Mouse (Mus musculus) spleen, adult 18-20 months (tissue): ENCODE results near the gene 2310007B03Rik.
A peak's percentile ranks its signal among the peaks of the same experiment; 100 is the strongest.
"Not testable (repeated sequence)": the region's sequence is repeated elsewhere in the genome, so short reads cannot be mapped to it uniquely, and the experiment has no call there.

Experiments
- DNase-seq, 2 experiments: peaks; one replicate each; pipeline ENCODE4 v3.0.0; 2022; ENCODE audit warnings: mixed read lengths in 2 of 2

Gene 2310007B03Rik

DNA sequence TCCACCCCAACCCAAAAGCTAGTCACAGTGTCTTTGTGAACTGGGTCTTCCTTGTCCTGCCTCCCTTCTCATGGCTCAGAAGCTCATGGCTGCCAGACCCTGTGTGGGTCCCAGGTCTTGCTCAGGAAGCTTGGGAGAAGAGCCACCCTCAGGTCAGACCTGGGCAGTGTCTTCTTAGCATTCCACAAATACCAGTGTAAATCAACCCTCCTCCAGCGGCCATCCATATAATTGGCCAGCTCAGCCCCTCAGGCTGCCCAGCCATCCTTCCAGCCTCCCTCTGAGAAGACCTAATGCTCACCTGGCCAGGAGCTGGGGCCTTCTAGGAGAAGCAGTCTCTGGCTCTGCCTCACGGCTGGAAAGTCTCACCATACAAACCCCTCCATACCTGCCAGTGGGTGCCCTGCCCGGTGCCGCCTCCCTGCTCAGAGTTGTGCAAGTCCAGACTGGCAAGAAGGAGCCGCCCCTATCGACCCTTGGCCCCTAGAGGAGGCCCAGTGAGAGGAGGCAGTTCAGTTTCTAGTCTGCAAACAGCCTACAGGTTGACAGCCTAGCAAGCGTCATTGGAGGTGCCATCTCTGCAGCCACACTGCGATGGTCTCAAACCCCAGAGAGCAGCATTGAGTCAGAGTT is at the start of gene 2310007B03Rik:
Gene 2310007B03Rik, minus strand, starts transcription at position 448 of the 633 bp plus-strand sequence.
- no peak for DNase-seq

DNA sequence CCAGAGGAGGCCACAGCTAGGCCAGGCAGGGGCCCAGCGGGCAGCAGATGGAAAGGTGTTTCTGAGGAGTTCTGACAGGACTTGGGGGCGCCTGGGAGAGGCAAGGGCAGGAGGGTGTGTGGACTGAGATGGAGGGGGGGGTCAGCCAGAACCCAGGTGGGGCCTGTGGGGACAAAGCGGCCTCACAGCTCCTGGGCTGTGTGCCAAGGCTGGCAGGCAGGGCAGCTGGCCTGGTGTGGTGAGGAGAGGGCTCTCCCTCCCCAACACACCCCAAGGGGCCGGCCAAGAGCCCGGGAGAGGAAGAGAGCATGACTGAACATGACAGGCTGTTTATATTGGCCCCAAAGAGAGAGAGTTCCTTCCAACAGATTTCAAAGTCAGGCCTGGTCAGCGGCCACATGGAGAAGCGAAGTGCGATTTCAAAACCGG is 49.5 kb upstream of the 2310007B03Rik start:
- DNase-seq: peak in 1 of 2 experiments; percentile 15

DNA sequence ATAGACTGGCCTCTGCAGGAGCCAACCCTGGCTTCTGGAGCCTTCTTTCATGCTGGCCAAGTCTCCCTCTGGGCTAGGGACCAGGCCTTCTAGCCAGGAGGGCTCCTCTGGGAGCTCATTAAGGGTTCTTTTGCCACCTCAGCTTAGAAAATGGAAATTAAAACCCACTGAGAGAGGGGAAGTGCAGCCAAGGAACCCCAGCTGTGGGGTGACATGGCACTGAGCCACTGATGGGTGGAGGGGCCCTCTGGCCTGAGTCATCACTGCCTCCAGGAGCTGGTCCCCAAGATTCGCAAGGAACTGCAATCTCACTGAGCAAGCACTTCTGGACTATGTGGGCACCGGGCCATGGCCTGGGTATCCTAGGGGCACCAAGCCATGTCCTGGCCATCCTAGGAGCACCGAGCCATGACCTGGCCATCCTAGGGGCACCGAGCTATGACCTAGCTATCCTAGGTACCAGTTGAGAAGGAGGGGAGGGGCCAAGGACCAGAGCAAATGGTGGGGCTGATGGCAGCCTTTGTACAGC is 46.9 kb upstream of the 2310007B03Rik start:
- no peak for DNase-seq

DNA sequence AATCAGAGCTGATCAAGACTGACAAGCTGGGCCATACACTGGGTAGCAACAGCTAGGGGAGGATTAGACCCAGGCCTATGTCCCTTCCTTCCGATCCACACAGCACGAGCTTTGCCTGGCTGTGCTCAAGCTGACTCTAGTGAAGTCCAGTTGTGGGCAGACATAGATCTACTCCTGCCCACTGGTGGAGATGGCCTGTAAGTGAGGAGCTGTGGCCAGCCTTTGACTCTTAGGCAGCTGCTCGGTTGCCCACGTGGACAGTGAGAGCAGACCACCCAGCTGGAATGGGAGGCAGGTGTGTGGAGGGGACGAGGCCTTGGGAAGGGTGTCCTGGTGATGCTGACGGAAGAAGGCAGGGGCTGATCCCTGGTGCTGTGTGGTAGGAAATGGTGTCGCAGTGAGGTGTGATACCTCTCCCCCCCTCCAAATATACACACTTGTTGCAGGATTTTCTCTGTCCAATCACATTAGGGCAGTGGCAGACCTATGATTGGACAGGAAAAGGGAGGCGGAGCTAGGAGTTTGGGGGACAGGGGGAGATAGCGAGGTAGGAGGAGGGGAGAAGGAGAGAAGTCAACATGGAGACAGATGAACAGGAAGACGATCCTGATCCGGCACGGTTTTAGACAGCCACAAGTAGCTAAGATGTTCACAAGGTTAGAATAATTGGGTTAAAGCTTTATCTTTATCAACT is 45.7 kb upstream of the 2310007B03Rik start:
- DNase-seq: no peak

DNA sequence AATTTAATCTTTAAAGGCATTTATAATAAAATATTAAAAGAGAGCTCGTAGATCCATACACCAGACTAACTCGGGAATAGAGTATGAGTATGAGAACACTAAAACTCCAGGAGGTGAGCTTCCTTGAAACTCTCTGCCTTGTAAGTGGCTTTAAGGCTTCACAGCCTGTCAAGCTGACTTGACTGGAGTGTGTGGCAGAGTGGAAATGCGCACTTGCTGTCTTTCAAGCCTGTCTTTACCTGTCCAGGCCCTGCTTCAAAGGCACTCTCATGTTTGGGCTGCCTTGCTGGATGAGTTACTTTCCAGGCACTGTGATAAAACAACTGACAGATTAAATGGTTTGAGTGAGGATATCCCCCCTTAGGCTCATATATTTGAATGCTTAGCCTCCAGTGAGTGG is 37.2 kb upstream of the 2310007B03Rik start:
- no peak for DNase-seq

DNA sequence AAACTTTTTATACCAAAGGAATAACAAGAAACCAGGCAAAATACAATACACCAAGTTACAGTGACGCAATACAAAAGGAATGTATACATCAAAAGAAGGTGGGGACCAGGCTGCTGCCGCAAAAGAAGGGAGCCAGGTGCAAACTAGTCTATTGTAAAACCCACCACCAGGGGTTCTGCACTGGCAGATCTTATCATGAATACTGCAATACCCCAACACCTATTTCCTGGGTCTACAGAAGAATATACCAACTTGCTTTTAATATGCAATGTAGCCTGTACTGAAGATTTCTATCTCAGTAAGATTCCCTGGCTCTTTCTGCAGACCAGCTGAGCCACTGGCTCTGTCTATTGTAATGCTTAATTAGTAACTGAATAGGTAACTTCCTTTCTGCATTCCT is 36.7 kb upstream of the 2310007B03Rik start:
- not testable (repeated sequence) for DNase-seq

DNA sequence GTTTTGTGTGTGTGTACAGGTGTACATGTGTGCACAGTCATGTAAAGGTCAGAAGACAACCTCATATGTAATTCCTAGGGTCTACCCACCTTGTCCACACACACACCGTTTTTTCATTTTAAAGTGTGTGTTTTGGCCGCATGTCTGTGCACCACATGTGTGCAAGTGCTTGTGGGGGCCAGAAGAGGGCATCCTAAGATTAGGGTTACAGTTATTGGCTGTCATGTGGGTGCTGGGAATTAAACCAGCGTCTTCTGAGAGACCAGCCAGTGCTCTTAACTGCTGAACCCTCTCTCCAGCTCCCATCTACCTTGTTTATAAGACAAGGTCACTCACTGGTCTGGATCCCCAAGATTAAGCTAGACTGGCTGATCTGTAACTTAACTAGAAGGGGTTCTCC is 34.2 kb upstream of the 2310007B03Rik start:
- no peak for DNase-seq

DNA sequence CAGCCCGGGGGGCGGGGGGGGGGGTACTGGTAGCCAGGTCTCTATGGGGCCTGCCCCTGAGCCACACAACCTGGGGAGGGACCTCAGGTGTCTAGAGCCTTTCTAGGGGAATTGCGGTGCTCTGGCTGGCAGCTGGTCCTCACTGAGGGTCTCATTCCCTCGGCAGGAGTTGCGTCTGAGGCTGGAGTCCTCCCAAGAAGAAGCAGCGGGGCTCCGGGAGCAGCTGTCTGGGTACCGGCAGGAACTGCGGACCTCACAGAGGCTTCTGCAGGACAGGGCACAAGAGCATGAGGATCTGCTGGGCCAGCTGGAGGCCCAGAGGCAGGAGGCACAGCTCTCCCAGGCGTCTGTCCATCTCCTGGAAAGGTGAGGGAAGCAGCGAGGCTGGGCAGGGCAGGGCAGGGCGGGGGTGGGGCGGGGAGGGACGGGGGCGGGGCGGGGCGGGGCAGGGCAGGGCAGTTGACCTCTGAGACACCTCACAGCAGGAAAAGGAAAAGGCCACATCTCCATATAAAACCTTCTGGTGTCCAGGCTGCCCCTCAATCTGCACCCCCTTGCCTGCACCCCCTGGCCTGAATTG is 30.1 kb upstream of the 2310007B03Rik start:
- no peak for DNase-seq

DNA sequence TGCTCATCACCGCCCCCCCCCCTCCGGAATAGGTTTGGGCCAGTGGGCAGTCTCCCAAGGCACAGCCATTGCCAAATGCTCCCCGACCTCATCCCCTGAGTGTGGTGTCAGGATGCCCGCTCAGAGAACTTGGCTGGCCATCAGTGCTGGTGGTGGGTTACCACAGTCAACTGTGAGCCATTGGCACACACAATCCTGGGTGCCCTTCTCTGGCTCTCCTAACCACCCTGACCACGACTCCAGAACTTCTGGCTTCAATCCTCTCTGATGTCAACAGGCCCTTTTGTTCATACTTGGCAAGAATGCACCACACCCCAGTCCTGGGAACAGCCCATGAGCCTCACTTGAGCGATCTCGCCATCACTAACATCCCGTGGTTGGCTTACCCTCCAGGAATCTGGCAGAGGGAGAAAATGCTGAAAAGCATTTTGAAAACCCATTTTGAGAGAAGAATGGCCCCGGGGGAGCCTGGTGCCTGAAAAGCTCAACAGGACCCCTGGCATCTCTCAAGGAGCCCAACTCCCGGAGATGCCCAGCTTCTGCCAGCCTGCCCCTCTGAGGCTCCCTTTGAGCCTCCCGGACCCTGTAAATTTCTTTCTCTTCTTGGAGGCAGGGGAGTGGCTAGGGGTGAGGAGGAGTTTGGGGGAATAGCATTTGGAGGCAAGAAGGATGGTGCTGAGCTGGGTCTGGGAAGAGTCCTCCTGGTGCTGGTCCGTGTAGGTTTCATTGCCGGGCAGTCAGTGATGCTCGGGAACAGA is 23.5 kb upstream of the 2310007B03Rik start:
- no peak for DNase-seq

DNA sequence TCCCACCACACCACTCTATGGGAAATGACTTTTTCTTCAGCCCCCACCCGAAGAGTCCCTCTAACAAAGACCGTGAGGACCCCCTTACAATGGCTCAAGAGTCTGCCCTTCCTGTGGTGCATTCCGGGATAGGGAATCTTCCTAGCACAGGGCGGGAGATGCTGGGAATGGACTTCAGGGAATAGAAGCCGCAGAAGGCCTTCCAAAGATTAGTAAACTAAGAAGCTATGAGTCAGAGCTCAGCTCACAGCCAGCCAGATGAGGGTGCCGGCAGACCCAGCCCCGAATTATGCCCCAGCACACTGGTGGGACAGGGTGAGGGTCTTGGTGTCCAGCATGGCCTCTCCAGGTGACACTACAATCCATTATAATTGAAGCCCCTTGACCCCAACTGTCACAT is 21.5 kb upstream of the 2310007B03Rik start:
- no peak for DNase-seq

DNA sequence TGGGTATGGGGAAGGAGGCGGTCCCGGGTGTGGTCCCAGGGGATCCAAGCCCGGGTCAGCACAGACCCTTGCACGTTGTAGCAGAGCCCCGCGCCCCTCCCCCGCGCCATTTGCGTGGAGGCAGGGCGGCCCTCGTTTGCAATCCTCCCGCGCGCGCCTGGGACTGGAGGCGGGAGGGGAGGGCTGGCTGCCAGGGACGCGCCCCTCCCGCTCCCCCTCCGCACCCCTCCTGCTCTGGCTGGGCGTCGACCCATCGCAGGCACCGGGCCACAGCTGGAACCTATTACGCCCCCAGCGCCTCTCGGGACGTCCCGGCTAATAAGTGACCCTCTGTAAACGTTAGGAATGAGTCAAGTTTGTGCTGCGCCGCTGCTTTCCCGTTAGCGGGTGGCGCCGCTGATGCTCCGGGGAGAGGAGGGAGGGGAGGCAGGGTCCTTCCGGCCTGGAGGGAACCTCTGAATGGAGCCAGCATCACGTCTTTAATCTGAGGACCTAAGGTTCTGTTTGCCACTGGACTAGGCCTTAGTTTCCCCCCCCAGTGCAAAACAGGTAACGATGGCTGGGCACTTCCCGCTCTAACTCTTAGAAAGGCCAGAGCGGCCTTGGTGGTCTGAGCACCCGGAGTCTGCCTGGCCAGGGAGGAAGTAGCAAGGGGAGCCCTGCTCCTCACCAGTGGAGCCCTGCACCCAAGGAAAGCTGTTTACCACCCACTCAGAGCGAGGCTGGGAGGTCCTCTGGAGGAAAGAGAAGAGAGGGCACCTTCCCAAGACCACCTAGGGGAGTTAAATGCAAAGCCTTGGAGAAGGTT is 16.0 kb upstream of the 2310007B03Rik start:
- DNase-seq: peak; percentile 7 to 11

DNA sequence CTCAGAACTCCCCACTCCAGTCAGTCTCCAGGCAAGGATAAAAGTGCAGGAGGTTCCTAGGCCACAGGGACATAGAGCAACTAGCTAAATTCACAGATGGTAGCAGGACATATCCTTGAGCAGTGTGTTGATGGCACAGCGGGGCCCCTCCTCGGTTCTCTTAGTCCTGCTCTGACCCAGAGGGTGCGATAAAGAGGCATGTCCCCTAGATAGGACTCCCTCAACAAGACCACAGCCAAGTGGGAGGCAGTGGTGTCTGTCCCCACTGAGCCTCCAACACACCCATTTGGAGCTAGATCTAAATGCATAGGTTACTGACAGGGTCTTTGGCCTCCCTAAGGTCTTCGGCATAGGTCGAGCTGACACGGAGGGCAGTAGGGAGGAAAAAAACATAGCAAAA is 15.1 kb upstream of the 2310007B03Rik start:
- no peak for DNase-seq

DNA sequence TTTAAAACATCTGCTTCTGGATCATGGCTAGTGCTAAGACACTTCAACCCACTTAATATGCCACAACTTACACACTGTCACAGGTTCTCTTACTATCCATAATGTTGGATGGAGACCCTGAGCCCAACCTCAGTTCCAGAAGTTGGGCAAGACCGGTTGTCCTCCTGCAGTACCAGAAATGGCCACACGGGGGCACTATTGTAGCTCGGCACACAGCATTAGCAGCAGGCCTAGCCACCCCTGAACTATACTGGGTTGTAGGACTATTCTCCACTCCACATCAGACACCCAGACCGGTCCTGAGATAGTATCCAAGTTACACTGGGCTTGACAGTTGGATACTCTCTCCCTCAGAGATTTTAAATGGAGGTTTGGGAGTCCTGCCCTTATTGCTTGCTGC is 13.7 kb upstream of the 2310007B03Rik start:
- DNase-seq: peak; percentile 34 to 75

DNA sequence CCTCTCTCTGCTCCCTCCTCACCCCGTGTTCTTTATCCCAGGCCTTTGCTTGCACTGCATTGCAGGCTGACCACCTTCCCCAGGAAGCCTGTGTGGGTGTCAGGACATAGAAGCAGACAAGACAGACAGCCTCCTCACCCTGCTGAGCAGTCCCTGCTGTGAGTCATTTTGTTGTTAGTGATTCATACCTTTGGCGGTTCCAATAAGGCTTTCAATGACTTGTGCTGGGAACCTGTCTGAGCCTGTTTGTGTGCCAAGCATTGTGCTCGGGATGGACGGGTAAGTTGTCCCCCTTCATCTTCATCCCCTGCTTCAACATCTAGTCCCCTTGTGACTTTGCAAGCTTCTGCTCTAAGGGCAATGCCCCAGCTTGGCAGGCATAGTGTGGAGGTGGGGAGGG is 12.9 kb upstream of the 2310007B03Rik start:
- no peak for DNase-seq

DNA sequence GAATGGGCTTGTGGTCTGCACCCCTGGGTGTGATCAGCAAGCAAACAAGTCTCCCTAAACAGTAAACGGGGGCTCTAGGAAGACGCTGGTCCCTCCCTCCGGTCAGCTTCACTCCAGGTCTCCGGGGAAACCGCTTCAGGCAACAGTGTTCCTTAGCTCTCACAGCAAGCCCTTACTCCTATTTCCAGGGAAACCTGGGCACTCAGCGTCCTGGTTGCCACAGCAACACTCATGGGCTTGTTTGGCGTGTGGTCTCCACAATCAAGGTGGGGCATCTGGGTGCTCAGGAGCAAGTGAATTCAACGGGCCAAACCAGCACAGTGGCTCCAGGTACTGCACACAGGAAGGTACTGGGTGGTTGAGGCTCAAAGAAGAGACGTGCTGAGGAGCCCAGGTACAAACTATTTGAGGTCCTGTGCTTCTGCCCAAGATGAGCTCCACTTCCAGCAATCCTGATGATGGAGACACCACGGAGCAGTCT is 7.6 kb upstream of the 2310007B03Rik start, which contains the start of gene Crocc2:
Gene Crocc2, plus strand, starts transcription at position 431 of the 481 bp plus-strand sequence.
- DNase-seq: no peak

DNA sequence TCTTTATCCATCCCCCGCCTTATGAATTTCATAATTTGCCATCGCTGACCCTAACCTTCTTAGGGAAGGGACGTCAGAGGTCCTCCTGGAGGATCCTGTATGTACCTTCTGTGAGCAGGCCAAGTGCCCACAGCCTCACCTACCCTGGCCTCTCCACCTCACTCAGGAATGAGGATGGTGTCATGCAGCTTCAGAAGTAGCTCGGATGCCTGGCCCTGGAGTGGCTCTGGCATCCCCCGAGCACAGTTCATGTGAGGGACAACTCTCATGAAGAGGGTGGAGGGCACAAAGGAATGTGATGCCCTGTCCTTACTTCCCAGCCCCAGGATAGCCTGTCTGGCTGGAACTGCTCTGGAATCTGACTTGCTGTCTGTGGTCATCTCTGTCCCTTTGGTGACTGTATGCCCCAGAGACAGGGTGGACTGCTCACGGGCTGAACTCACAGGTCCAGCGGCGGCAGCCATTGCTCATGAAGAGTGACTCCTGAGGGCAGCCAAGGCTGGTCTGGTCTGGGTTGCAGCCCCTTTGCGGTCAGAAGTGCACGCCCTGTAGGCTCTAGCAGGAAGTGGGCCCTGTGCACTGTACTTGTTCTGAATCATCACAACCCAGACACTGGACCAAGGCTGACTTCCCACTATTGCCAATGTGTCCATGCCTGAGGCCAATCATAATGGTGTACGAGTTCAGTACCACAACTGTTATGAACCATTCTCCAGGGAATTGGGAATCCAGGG is 5.8 kb upstream of the 2310007B03Rik start:
- no peak for DNase-seq

DNA sequence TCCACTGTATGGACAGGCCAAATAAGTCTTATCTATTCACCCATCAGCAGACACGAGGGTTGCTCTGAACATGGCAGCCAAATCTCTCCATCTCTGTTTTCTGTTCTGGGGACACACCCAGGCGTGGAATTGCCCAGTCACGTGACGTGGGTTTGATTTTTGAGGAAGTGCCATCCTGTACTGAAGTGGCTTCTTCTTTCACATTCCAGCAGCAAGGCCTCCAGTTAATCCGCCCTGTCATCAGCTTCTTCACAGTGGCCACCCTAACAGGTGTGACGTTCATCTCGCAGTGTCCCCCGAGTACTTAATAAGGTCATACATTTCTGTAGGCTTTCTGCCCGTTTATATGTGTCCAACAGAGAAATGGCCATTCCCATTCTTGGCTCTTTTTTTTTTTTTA is 4.7 kb upstream of the 2310007B03Rik start:
- no peak for DNase-seq

DNA sequence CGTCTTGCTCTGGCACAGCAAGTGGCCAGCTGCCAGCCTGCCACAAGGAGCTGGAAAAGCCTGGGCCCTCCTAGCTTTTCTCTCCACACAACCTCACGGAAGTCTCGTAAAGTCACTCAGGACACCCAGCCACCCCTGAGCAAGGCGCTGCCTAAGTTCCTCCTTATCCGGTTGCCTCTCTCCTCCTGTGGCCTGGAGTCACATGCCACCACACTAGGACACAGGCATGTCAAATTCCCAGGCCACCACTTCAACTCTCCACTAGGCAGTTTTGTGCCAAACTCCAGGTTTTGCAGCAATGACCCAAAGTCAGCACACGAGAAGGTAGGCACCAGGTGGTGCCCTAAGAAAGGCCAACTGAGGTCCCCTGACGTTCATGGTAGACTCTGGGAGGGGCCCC is 1.8 kb upstream of the 2310007B03Rik start:
- DNase-seq: no peak

DNA sequence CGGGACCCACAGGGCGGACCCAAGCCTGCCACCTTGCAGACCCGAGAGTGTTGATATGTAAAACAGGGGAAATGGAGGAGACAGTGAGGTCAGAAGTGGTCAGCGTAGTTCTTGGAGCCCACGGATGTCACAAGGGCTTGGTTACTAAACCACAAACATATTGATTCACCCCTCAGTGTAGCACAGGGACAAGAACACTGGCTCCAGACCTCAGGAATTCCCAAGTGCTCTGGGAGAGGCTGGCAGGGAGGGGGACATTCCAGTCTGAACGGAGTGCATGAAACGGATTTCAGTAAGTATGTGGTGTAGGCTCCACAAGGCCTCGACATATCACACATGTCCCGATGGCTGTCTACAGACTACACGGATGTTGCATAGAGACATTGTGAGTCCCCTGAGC is 1.2 kb upstream of the 2310007B03Rik start:
- no peak for DNase-seq

DNA sequence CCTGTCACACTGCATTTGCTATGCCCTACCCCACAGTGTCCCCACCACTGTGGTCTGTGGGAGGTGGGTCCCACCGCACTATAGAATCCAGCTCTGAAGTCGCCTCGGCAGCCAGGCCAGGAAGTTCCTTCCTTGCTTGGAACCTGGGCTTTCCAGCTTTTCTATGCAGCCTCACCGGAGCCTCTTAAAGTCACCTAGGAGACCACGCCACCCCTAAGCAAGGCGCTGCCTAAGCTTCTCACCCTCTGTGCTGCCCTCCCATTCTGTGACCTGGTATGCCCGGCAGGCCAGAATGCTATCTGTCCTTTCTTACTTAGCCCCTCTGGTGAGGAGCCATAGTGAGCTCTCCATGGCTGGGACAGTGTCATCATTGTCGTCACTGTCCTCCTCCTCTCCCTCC is 602 bp upstream of the 2310007B03Rik start:
- DNase-seq: no peak
